Mouse (Mus musculus) macrophage (primary cell): Measurements from ENCODE around the gene Grm4. TPM values are rescaled to one million over a fixed set of nuclear protein-coding genes. Genes with fewer than 3 reads are reported as not detected.
"Not testable (repeated sequence)": the region's sequence is repeated elsewhere in the genome, so short reads cannot be mapped to it uniquely, and the experiment has no call there.

ENCODE experiments used
- H3K27ac ChIP-seq: fragments of 350-480 bp; formaldehyde crosslinking; 2 replicates; pipeline ENCODE4 v1.9.0; 2021
- H3K36me3 ChIP-seq: fragments of 350-480 bp; formaldehyde crosslinking; 2 replicates; pipeline ENCODE4 v1.9.0; 2021; ENCODE audit errors: inconsistent target
- H3K4me3 ChIP-seq: fragments of 350-480 bp; formaldehyde crosslinking; 2 replicates; pipeline ENCODE4 v1.9.0; 2021; ENCODE audit errors: inconsistent target
- H3K79me2 ChIP-seq: fragments of 350-480 bp; formaldehyde crosslinking; 2 replicates; pipeline ENCODE4 v1.9.0; 2021; ENCODE audit errors: inconsistent target
- WGBS: methylation state at CpG from one replicate; pipeline ENCODE4 v1.1.7; 2026; ENCODE audit warnings: inconsistent platforms; ENCODE audit not compliant: missing documents; 5-methylcytosine and 5-hydroxymethylcytosine counted together
- polyA plus RNA-seq: library from polyadenylated mRNA; stranded (reverse); fragments of 250-400 nt; gene quantifications from 3 replicates; pipeline ENCODE4 v1.2.4, GENCODE M21; 2018; ENCODE audit warnings: inconsistent platforms

Grm4 gene
- polyA plus RNA-seq, 1 experiment from 2014 or later, result not detected

- Histone ChIP-seq H3K79me2 (no peaks in the 10 kb centered on the region), H3K27ac (no peak overlapping the region), H3K4me3 (no peak overlapping the region), H3K36me3 (no peaks in the 10 kb centered on the region)
- 92% methylated on average over 5 of the region's 5 CpGs for WGBS
Observed at GRCm38 (mm10) chr17:27408531-27408930, 112.7 kb downstream of the Grm4 start.

GRCm38 (mm10) chr17:27406956-27407355 is 114.2 kb downstream of the Grm4 start:
- no peaks in the 10 kb centered on the region for H3K36me3 ChIP-seq
- H3K27ac ChIP-seq, result no peak overlapping the region
- no peak overlapping the region for H3K4me3 ChIP-seq
- 95% methylated on average over 4 of the region's 4 CpGs for WGBS
- no peaks in the 10 kb centered on the region for H3K79me2 ChIP-seq

DNA sequence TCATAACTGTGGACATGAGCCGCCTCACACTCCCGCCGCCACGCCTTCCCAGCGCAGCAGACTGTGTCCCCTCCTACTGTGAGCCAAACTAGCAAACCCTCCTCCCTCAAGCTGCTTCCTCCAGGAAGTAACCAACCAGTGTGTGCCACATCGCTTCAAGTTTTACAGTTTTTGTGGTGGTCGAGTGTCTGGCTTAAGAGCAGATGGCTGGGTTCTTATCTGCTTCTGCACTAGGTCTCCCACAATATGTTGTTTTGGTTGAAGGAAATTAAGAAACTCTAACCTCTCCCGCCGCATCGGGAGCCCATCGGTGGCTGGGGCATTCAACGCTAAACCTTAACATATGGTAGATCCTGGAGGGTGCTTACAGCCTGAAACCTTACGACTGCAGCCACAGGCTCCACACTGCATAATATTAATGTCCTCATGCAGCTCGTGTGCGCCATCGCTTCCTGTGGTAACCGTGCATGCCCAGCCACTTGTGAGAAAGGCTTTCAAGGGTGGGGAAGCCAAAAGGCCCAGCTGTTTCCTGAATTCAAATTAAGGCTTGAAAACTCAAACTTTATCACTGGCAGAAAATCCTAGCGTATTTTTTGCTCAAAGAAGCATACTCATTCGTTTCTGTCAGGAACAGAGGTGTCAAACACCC is 115.7 kb downstream of the Grm4 start:
- no peaks in the 10 kb centered on the region for H3K36me3 ChIP-seq
- H3K4me3 ChIP-seq, result no peak overlapping the region
- 24% methylated on average over 19 of the region's 19 CpGs for WGBS
- H3K27ac ChIP-seq, result no peak overlapping the region
- no peaks in the 10 kb centered on the region for H3K79me2 ChIP-seq

DNA sequence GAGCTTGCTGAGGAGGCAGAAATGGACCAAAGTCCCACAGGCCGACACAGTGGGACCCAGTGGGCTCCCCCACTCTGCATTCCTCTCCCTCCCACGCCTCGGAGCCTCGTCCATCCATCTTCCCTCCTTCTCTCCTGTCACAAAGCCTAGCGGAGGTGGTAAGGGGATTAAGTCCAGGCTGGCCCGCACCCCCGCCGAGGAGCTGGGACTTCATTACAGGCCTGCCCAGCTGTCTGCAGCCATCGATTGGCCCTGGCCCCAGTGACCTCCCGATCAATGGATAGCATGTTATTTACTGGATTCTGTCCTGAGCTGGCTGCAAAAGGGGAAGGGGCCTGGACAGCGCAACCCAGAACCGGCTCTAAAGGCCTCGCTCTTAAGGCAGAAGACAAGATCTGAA is 120.0 kb downstream of the Grm4 start:
- no peaks in the 10 kb centered on the region for H3K79me2 ChIP-seq
- no peak overlapping the region for H3K4me3 ChIP-seq
- no peaks in the 10 kb centered on the region for H3K36me3 ChIP-seq
- no peak overlapping the region for H3K27ac ChIP-seq
- 82% methylated on average over 13 of the region's 13 CpGs for WGBS

DNA sequence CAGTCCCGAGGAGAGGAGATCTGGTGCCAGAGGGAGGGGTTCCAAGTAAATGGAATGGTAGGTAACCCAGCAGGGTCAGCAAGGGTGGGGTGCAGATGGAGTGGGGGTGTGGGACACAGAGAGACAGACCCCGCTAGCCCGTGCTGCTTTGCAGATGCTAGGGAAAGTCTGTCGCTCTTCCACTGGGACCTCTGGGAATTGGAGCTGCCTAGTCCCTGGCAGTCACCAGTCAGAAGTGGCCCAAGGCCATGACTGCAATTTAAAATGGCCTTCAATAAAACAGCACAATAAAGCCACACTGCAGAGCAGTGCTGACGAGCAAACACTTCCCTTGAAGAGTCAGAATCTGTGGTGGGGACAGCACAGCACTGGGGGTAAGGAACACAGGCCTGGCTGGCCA is 127.3 kb downstream of the Grm4 start:
- no peak overlapping the region for H3K4me3 ChIP-seq

DNA sequence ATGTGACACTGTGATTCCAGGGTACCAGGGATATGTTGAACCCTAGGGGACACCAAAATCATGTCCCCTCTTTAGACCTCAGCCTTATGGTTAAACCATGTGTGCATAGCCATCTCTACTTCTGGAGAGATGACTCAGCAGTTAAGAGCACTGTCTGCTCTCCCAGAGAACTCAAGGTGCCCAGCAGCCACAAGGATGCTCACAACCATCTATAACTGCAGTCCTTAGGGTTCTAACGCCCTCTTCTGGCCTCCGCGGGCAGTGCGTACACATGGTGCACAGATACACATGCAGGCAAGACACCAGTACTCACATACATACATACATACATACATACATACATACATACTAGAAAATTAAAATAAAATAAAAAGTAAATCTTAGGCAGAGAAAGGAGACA is 127.8 kb downstream of the Grm4 start:
- H3K36me3 ChIP-seq, result no peaks in the 10 kb centered on the region
- WGBS, result 85% methylated on average over 4 of the region's 4 CpGs
- H3K79me2 ChIP-seq, result no peaks in the 10 kb centered on the region
- no peak overlapping the region for H3K4me3 ChIP-seq
- no peak overlapping the region for H3K27ac ChIP-seq

More for the DNA sequence above, 127.3 kb downstream of the Grm4 start:
- H3K27ac ChIP-seq, result no peak overlapping the region
- WGBS, result 93% methylated on average over 5 of the region's 5 CpGs
- no peaks in the 10 kb centered on the region for H3K79me2 ChIP-seq
- H3K36me3 ChIP-seq, result no peaks in the 10 kb centered on the region

- no peaks in the 10 kb centered on the region for H3K79me2 ChIP-seq
- no peak overlapping the region for H3K4me3 ChIP-seq
- no peaks in the 10 kb centered on the region for H3K36me3 ChIP-seq
- no peak overlapping the region for H3K27ac ChIP-seq
- WGBS, result 89% methylated on average over 7 of the region's 8 CpGs
Observed at GRCm38 (mm10) chr17:27392918-27393317, 128.3 kb downstream of the Grm4 start.

- Histone ChIP-seq H3K79me2 (no peaks in the 10 kb centered on the region), H3K4me3 (no peak overlapping the region), H3K27ac (no peak overlapping the region), H3K36me3 (no peaks in the 10 kb centered on the region)
- 90% methylated on average over 8 of the region's 8 CpGs for WGBS
Observed at GRCm38 (mm10) chr17:27390019-27390418, 131.2 kb downstream of the Grm4 start.

DNA sequence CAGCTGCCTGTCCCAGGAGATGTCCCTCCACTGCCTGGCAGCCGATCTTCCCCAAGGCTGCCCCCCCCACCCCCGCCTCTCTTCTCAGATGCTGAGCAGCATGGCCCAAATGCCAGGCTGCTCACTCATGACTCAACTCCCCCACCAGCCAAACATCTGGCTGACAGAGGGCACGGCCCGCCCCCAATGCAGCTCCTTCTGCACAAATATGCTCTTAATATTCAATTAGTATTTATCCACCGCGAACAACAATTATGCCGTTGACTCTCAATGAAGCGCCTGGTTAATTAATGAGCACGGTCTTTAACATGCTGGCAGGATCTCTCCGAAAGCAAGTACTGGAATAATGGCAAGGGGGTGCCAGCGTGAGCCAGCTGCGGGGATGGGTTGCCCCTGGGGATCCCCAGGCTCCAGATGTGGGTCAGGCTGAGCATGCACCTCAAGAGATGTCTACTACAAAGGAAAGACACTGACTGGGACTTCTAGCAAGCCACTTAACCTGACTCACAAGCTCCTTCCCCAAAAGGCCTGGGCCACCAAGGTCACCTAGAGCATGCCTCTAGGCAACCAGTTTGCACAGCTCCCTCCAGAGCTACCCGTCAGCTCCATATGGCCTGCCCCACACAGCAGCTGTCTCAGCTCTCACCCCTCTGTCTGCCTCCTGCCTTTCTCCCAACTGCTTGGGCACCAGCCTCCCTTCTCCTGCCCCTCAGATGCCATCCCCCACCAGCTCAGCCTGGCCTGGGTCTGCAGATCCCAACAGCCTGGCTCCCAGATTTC is 131.8 kb downstream of the Grm4 start:
- H3K36me3 ChIP-seq, result no peaks in the 10 kb centered on the region
- no peaks in the 10 kb centered on the region for H3K79me2 ChIP-seq
- 92% methylated on average over 13 of the region's 13 CpGs for WGBS
- no peak overlapping the region for H3K27ac ChIP-seq
- H3K4me3 ChIP-seq, result no peak overlapping the region

- H3K27ac ChIP-seq, result no peak overlapping the region
- no peak overlapping the region for H3K4me3 ChIP-seq
- no peaks in the 10 kb centered on the region for H3K36me3 ChIP-seq
- no peaks in the 10 kb centered on the region for H3K79me2 ChIP-seq
- WGBS, result 91% methylated on average over 1 of the region's 1 CpGs
Observed at GRCm38 (mm10) chr17:27386438-27386837, 134.8 kb downstream of the Grm4 start.

DNA sequence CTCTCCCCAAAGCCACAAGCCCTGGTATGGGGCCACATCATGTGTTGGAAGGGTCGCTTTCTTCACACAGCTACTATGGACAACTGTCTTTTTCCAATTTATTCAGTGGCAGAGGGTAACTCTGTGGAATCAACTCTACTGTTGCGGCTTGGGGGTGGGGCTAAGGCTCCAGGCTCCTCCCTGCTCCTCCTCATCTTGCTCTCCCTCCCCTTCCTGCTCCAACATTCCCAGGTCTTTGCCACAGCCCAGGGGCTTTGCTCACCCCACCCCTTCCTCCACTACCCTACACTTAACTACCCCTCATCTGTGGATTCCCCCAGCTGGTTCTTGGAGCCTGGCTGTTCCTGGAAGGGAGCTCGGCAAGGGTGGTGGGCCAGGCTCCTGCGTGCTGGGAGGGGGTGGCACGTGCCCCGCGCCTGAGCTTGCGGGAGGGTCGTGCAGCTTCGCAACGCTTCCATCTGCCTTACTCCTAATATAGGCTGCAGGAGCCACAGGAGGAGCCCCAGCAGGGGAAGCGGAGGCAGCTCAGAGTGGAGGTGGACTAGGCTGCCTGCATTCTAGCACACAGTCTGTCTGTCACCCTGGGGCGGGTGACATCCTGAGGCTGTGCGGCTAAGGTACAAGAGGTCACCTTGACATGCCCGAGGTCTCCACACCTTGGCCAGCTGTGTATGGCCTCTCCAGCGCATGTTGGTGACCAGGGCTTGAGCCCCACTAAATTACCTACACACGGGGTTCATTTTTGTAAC is 135.5 kb downstream of the Grm4 start:
- 98% methylated on average over 12 of the region's 17 CpGs for WGBS
- no peak overlapping the region for H3K4me3 ChIP-seq
- H3K27ac ChIP-seq, result no peak overlapping the region
- H3K79me2 ChIP-seq, result no peaks in the 10 kb centered on the region
- no peaks in the 10 kb centered on the region for H3K36me3 ChIP-seq

GRCm38 (mm10) chr17:27382916-27383315 is 138.3 kb downstream of the Grm4 start:
- 90% methylated on average over 11 of the region's 11 CpGs for WGBS
- Histone ChIP-seq H3K79me2 (no peaks in the 10 kb centered on the region), H3K27ac (no peak overlapping the region)

DNA sequence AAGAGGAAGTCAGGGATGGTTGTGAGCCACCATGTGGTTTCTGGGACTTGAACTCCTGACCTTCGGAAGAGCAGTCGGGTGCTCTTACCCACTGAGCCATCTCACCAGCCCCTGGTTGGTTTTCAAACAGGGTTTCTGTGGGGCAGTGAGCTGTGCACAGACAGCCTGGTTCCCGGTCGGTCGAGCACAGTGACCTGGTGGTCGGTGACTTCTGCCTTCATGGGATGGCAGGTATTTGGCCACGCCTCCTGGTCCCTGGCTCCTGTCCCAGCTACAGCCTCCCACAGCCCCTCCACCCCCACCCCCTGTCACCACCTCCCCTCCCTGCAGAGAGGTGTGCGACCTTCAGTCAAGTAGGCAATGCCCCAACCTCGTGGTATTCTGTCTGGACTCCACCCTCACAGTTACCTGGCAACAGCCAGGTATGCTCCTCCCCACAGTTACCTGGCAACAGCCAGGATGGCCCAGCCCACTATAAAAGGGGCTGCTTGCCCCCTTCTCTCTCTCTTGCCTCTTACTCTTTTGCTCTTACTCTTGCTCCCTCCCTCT is 140.2 kb downstream of the Grm4 start:
- H3K27ac ChIP-seq, H3K79me2 ChIP-seq, H3K36me3 ChIP-seq, H3K4me3 ChIP-seq: not testable (repeated sequence)
- WGBS, result 71% methylated on average over 9 of the region's 9 CpGs

More at GRCm38 (mm10) chr17:27382916-27383315, 138.3 kb downstream of the Grm4 start:
- Histone ChIP-seq H3K4me3 (no peak overlapping the region), H3K36me3 (no peaks in the 10 kb centered on the region)

GRCm38 (mm10) chr17:27378977-27379376 is 142.2 kb downstream of the Grm4 start:
- H3K4me3 ChIP-seq, result no peak overlapping the region
- 87% methylated on average over 3 of the region's 3 CpGs for whole genome bisulfite sequencing
- H3K27ac ChIP-seq, result no peak overlapping the region
- no peaks in the 10 kb centered on the region for H3K79me2 ChIP-seq
- H3K36me3 ChIP-seq, result no peaks in the 10 kb centered on the region

GRCm38 (mm10) chr17:27377151-27377550 is 144.1 kb downstream of the Grm4 start:
- no peak overlapping the region for H3K4me3 ChIP-seq
- WGBS, result 80% methylated on average over 1 of the region's 1 CpGs
- no peak overlapping the region for H3K27ac ChIP-seq
- H3K79me2 ChIP-seq, result no peaks in the 10 kb centered on the region
- no peaks in the 10 kb centered on the region for H3K36me3 ChIP-seq
